Mouse (Mus musculus) left cerebral cortex, adult 8-10 months (tissue): ENCODE data around the gene Atxn2. TPM values are rescaled to one million over a fixed set of nuclear protein-coding genes. Genes with fewer than 3 reads are reported as not detected.
"Not testable (repeated sequence)": the region's sequence is repeated elsewhere in the genome, so short reads cannot be mapped to it uniquely, and the experiment has no call there.

Experiments used
- DNase-seq, 2 experiments: peaks; one replicate each; pipeline ENCODE4 v3.0.0; 2022; ENCODE audit warnings: low spot score in 2 of 2
- total RNA-seq, 4 experiments: library from RNA; stranded (reverse); gene quantifications; 2 replicates each; pipeline ENCODE4 v1.2.4; 2022

Gene Atxn2
- 100 to 1,000 TPM; 199 to 223 (median 216) TPM for total RNA-seq

DNA sequence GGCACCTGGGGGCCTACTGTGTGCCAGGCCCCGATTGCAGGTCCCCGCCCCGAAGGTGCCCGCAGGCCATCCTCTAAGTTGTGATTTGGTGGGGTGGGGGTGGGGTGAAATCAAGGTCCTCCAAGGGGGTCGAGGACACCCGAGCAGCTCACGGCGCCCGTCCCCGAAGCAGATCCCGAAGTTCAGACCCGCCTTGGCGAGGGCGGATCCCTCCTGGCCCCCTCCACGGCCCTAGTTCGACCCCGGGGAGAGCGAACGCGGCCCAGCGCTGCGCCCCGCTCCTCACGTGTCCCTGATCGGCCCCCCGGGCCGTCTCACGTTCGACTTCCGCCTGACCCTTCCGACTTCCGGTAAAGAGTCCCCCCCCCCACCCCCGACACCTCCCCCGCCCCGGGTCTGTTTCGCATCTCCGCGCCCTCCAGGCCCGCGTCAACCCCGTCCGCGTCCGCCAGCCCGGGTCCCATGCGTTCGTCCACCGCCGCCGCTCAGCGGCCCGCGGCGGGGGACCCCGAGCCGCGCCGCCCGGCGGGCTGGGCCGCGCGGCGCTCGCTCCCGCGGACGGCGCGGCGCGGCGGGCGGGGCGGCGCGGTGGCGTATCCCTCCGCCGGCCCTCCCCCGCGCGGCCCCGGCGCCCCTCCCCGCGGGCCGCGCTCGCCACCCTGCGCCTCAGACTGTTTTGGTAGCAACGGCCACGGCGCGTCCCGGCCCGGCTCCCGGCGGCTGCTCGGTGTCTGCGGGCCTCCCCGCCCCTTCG is at the start of gene Atxn2:
Gene Atxn2 (plus strand): TSS at position 164 of the 754 bp plus-strand sequence.
- DNase-seq = peak; percentile 68 to 74

DNA sequence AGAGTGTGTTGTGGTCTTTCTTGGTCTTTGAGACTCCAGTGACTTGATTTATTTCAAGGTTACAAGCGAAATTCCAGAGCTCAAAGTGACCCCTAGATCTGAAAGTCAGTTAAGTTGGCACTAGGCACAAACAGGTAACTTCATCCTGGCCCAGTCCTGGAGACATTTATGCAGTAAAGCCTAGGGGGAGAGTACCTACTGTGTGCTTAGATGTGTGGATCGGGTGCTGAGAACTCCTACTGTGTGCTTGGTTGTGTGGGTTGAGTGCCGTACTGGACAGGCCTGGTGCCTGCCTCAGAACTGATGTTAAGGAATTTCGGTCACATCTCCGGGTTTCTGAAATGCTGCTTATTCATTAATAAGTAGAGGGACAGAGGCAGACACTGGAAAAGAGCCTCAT is 49.6 kb upstream of the Atxn2 start:
- no peak for DNase-seq

DNA sequence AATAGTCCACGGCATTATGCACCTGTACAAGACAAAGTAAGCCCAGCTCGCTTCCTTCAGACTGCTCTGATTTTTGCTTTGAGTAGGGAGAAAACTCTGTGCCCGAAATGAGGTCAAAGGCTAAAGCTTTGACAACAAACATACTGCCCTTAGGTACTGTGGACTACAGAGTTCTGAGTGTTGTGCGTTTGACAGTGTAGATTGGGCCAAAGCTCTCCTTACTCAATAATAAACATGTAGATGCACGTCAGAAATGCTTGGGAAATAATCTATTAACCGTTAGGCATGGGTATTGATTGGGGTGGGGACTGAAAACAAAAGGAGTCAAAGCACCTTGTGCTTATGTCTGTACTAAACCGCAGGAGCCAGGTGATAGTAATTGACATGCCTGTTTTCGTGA is 47.7 kb upstream of the Atxn2 start:
- DNase-seq = no peak

DNA sequence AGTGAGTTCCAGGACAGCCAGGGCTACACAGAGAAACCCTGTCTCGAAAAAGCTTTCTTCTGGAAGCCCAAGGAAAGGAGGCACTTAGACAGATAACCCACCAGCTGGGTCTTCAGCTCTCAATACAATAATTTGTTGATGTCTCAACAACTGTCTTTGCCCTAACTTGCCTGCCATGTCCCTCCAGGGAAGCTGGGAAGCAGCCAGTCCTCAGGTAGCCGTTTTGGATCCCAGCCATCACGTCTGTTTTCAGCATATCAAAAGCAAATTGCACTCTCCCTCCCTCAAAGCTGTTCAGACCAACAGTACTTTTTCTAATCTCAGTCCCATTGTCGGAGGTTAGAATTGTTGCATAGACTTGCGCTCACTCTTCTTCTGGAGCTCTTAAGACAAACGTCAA is 47.1 kb upstream of the Atxn2 start:
- no peak for DNase-seq

DNA sequence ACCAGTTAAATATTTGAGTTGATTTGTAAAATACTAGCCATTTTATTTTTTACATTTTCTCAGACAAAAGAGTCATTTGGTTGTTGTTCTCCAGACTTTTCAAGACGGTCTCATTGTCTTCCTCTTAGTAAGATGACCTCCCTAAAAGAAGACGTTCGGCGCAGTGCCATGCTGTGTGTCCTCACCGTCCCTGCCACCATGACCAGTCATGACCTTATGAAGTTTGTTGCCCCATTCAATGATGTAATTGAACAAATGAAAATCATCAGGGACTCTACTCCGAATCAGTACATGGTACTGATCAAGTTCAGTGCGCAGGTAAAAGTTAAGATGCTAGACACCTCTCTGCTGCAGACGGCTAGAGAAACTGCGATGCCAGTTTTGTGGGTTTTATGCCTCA is 46.2 kb upstream of the Atxn2 start:
- DNase-seq = no peak

DNA sequence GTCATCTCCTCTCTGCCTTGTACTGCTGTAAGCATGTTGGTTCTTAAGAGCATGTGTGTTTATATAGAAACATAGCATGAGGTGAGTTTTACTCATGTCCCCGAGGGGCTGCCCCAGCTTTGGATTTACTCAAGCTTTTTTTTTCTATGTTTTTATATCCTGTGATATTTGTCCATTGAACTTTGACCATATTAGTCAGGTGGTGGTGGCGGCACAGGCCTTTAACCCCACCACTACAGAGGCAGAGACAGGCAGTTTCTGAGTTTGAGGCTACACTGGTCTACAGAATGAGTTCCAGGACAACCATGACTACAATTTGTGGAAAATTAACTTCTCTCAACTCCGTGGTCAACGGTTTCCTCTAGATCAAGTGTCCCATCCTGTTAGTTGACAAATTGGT is 44.1 kb upstream of the Atxn2 start:
- DNase-seq = no peak

DNA sequence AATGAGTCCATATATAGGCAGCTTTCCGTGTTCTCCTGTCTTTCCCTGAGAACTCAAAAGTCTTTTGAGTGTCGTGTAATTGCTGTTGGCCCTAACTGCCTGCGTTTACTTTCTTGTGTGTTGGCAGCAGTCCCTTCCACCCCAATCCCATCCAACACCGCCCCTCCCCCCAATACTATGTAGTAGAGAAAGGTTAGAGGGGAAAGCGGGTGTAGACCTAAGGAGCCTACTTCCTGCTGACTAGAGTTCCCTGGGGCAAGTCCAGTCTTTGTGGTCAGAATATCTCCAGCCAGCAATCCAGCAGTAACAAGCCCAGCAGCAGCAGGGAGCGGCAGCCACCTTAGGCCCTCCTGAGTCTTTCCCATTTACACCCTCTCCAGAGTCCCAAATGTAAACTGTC is 42.7 kb upstream of the Atxn2 start:
- DNase-seq = no peak

DNA sequence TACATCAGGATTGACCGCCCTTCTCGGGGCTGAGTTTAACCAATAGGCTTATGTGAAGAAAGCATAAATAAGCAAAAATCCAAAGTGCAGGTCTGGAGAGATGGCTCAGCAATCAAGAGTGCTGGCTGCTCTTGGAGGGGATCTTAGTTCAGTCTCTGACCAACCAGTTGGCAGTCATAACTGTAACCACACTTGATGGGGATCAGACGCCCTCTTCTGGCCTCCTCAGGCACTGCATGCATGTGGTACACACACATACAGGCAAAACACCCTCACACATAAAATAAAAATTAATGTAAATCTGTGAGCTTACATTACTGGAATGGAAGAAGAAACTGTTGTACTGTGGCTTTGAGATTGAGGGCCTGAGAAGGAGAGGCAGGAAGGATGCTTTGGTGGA is 40.7 kb upstream of the Atxn2 start:
- DNase-seq = no peak

DNA sequence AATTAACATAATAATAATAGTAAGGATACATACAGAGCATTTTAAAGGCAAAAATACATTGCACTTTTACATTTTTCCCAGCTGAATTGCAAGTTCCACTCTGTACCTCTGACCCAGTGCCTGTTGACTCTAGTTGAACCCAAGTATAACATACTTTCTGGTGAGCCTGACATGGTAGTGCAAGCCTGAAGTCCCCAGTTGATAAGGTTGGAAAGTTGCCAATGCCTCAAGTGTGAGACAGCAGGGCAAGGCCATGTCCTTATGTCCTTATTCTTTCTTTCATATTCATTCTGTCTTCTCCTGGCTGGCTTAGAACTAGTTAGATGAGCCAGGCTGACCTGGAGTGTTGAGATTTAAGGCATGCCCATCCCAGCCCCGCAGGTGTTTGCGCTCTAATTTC is 28.9 kb upstream of the Atxn2 start:
- no peak for DNase-seq

DNA sequence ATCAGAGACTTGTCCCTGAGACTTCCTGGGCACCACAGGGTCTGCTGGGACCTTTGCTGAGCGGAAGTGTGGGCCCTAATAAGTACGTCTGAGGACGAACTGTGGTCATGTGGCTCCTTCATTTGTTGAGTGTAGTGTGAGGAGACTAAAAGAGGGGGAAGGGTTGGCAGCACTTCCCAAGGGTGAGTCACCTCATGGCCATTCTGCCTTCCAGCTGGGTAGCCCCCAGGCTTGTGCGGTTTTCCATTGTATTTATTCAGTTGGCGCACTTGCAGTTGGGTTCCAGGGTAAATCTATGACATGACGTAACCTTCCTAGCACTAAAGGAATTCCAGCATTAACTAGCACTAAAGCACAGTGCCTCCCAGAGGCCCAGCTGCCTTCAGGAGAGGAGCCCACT is 25.6 kb upstream of the Atxn2 start:
- DNase-seq = no peak

DNA sequence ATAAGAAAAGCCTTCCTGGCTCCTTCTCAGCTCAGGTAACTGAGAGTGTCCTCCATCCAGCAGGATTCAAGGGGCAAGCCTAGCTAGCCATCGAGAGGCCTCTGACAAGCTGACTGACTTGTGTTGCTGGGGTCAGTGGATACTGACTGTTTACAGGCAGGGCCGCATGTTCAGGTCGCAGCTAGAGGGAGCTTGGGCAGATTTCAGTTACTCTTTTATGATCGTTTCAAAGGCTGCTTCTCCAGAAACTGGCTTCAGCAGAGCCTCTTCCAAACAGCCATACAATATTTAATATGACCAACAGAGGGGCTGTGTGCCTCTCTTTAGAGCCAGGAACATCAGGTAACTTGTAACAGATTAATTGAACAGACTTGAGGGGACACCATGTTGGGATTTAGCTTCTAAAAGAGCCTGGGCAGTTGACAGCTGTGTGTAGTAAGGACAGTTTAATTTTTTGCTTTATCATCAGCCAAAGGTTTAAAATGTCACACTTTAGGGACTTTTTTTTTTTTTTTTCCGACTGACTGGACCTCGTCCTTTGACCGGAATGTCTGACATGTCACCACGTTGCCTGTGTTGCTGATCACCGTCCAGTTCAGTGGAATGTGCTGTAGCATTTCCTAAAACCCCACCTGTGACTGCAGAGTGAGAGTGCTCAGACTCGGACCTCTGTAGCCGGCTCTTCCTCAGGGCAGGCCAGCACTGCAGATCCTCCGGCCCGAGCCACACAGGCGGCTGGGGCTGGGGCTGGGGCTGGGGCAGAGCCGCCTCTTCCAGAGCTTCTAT is 24.8 kb upstream of the Atxn2 start:
- DNase-seq = no peak

DNA sequence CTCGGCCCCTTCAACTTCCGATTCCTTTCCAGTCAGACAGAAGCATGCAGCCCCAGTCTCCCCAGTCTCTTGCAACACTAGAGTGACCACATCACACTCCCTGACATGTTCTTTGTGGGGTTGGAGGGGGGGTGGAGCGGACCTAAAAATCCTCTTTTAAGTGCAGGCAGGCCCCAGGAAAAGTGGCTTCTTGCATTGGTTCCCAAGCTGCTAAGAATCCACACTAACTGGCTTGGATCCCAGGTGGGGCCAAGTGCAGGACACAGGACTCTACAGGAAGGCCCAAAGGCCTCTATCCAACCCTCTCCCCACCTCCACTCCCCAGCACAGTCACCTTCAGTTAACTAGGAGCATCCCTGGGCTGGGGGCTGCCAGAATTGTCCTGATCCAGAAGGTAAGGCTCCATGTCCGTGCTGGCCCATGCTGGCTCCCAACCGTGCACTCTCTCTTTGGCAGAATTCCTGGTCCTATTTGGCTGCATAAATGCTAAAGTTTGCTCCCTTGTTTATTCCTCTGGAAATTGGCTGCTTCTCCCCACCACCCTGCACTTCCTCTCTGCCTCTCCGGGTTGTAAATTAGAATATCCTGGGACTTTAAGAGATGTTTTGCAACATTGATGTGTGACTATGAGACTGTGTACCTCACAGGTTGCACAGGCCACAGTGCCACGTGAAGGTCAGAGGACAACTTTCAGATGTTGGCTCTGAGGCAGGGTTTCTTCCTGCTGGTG is 20.5 kb upstream of the Atxn2 start:
- no peak for DNase-seq

DNA sequence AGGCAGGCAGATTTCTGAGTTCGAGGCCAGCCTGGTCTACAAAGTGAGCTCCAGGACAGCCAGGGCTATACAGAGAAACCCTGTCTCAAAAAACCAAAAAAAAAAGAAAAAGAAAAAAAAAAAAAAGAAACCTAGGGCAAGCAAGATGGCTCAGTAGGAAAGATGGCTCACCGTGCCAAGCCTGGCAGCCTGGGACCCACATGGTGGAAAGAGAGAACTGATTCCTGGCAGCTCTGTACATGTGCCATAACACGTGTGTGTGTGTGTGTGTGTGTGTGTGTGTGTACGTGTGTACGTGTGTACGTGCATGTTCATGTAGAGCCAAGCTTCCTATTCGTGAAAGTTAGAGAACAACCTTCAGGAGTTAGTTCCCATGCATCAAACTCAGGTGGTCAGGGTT is 19.7 kb upstream of the Atxn2 start:
- DNase-seq = not testable (repeated sequence)

DNA sequence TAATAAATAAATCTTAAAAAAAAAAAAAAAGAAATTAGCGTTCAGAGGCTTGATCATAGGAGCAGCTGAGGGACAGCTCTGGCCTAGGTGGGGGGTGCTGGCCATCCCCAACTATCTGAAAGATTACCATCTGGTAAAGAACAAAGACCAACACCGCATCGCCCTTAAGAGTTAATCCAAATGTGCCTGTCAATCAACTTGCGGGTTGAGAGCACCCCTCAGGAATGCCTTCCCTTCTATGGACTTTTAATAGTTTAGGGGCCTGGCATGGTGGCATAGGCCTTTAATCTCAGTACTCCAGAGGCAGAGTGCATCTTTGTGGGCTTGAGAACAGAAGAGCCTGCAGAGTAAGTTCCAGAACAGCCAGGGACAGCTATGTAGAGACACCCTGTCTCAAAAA is 18.2 kb upstream of the Atxn2 start:
- DNase-seq = no peak

DNA sequence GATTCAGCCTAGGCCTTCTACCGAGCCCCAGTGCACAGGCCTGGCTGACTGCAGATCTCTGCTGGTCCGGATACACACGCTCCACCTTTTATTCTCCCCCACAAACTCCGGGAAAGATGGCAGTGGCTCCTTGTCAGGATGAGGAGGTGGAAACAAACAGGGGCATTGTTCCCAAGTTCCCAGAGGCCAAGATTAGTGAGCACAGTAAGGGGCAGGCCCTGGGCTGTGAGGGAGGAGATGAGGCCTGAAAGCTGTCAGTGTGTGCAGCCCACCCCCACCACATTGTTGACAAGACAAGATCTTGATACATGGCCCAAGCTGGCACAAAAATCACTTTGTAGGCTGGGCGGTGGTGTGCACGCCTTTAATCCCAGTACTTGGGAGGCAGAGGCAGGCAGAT is 14.4 kb upstream of the Atxn2 start:
- DNase-seq = no peak

DNA sequence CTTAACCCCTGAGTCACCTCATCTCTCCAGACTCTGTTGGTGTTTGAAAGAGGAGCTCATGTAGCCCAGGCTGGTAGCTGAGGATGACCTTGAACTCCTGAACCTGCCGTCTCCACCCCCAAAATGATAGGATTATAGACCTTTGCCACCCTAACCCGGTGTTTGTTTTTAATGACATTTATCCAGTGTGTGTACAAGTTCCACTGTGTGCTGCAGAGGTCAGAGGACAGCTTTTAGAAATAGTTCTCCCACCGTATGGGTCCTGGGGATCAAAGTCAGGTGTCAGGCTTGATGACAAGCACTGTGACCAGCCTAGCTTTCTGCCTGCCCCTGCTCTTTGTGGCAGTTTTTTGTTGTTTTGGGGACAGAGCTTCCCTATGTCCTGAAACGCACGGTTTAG is 11.2 kb upstream of the Atxn2 start:
- DNase-seq = no peak

DNA sequence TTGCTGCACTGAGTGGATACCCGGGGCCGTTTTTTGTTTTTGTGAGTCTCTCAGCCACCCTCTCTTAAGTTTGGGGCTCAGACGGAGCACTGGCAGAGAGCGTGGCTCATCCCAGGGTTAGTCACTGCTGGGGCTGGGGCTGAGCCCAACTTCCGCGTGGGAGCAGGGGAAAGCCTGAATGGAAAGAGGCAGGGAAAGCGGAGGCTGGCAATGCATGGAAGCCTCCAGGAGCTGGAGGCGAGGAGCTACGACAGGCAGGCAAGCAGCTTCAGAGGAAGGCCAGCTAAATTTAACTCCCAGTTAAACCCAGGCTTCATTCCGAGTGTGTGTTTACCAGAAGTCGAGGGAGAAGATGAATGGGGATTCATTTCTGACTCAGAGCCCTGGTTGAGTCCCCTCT is 10.6 kb upstream of the Atxn2 start:
- DNase-seq = peak; percentile 42 to 81

DNA sequence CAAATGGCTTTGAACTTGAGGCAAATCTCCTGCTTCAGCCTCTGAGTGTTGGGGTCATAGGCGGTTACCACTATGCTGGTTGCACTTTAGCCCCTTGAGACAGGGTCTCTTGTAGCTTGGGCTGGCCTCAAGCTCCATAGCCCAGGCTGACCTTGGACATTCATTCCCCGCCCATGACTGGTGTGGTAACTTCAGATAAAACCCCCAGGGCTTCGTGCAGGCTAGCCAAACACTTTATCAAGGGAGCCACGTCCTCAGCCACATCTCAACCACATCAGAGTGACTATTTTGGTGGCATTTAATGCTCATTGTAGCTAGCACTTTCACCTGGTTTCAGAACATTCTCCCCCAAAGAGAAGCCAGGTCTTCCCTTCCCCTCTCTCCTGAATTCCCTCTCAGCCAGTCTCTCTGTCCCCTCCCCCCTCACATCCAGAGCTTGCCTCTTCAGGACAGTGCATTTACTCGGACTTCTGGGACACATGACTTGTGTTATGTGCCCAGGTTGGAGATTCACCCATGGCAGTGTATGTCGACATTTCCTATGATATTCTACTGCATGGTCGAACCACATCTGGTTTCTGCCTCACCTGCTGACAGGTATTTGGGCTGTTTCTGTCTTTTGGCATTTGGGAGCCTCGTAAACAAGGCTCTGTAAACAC is 9.9 kb upstream of the Atxn2 start:
- no peak for DNase-seq

DNA sequence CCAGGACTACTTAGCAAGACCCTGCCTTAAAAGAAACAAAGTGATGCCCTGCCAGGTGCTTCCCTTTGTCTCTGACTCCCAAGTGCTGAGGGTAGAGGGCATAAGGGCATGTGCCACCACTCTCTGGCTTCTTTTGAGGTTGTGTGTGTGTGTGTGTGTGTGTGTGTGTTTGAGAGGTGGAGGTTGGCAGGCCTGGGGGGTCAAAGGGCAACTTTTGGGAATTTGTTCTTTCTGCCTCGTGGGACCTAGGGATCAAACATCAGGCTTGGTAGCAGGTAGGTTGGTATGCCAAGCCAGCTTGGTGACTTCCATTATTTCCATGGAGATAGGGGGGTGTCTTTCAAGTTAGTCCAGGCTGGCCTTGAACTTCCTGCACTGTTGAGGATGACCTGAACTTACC is 7.8 kb upstream of the Atxn2 start:
- no peak for DNase-seq

DNA sequence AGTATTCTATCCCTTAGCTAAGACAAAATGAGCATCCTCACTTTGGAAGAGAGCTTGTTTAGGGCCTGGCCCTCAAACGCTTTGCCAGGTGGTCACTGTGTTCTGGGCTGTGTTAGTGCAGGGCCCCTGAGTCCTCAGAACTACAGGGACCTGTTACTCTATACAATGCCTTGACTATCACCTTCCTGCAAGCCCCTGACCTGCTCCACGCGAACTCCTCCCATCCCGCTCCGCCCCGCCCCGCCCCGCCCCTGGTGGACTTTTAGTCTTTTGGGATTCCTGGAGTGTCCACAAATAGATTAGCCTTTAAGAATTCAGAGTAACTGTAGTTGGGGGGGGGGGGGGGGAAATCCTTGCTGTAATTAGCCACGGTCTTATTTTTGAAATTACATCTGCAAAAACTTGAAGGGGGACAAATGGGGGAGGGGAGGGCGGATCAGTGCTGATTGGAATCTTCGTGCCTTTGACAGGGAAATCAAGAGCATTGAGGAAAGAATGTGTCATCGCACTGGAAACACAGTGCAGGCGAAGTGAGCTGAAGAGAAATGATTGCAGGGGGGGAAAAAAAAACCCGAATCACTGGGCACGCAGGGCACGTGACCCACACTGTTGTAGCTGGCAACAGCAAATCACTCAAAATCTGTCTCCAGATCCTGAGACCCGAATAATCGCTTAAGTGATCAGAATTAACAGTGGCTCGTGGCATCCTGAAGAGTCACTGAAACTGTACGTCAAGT is 6.5 kb upstream of the Atxn2 start:
- DNase-seq = no peak

DNA sequence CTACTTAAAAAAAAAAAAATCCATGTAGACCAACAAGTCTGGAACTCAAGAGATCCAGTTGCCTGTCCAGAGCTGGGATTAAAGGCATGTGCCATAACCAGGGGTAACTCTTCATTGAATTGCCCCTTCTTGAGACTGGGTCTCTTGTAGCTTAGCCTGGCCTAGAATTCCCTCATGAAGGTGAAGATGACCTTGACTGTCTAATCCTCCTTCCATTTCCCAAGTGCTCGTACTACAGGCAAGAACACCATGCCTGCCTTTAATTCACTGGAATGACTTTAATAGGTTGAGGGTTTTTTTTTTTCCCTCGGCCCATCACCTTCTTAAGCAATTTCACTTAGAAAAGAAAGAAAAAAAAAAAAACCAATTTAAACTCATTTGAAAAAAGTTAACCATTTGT is 735 bp upstream of the Atxn2 start:
- DNase-seq = no peak
